Mouse (Mus musculus) bone marrow, adult 2 months (tissue): ENCODE measurements around the gene Zfp451. TPM values are rescaled to one million over a fixed set of nuclear protein-coding genes. Genes with fewer than 3 reads are reported as not detected.

Experiments
- H3K27ac ChIP-seq: fragments of 200-500 bp; 2 replicates; pipeline ENCODE4 v1.5.1; 2012; ENCODE audit warnings: low read depth, mild to moderate bottlenecking, control low read depth, inconsistent platforms, low read length; ENCODE audit not compliant: control insufficient read depth, poor library complexity, insufficient read depth
- H3K4me1 ChIP-seq: fragments of 200-500 bp; 2 replicates; pipeline ENCODE4 v1.6.1; 2011; ENCODE audit warnings: low read length; ENCODE audit not compliant: control insufficient read depth, insufficient read depth
- H3K4me3 ChIP-seq: fragments of 200-500 bp; replicated peaks from 2 replicates; pipeline ENCODE3; 2011; ENCODE audit warnings: mild to moderate bottlenecking, low read depth, low read length, control low read depth; ENCODE audit not compliant: control insufficient read depth
- CTCF ChIP-seq: fragments of 200-500 bp; IDR thresholded peaks from 2 replicates; pipeline ENCODE4 v1.5.1; 2011; ENCODE audit warnings: low read length, control low read depth; ENCODE audit not compliant: control insufficient read depth, insufficient read depth
- POLR2A ChIP-seq: fragments of 200-500 bp; IDR thresholded peaks from 2 replicates; pipeline ENCODE4 v1.6.1; 2011; ENCODE audit warnings: low read depth, mild to moderate bottlenecking, control low read depth, low read length, borderline replicate concordance; ENCODE audit not compliant: control insufficient read depth
- WGBS: fragments of 180-500 bp; shearing (Covaris S2); methylation state at CpG from one replicate; pipeline ENCODE4 v1.1.7; 2018; 5-methylcytosine and 5-hydroxymethylcytosine counted together
- polyA plus RNA-seq: library from polyadenylated mRNA; stranded (reverse); fragments of >200 nt; gene quantifications from 2 replicates; pipeline ENCODE4 v1.2.4, GENCODE M21; 2011; ENCODE audit warnings: low replicate concordance; ENCODE audit not compliant: missing spikeins, insufficient read depth, insufficient read length

Zfp451 gene
- polyA plus RNA-seq, 1 experiment, result 10.7 TPM

- Histone ChIP-seq H3K4me1 (no peaks in the 10 kb centered on the region), H3K4me3 (no peak overlapping the region), H3K27ac (no peak overlapping the region)
- TF ChIP-seq POLR2A (no peak), CTCF (no peak)
- 88% methylated on average over 16 of the region's 16 CpGs for WGBS
Measured at GRCm38 (mm10) chr1:33766520-33767508, 47.6 kb downstream of the Zfp451 start.

GRCm38 (mm10) chr1:33765468-33766080, 48.8 kb downstream of the Zfp451 start:
- WGBS, result 92% methylated on average over 11 of the region's 11 CpGs
- TF ChIP-seq POLR2A, result no peak
- no peak for TF ChIP-seq CTCF
- H3K27ac ChIP-seq, result no peak overlapping the region

DNA sequence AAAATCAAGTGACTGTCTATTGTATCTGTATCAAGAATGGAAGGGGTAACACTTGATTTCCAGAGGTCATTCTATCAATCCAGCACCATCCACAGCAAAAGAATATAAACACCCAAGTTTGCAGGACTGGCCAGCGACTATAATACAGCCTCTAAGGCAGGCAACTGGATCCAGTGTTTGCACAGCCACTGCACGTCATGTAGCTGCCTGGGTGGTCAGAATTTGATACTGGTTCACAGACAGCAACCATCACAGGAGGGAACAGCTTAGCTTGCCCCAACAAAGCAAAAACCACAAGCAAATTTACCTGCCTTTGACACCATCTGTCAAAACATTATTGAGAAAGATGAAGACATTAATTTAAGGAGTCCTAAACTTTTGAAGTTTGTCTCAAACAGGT, 50.6 kb downstream of the Zfp451 start:
- no peak for TF ChIP-seq CTCF
- no peak for TF ChIP-seq POLR2A
- no peaks in the 10 kb centered on the region for H3K4me1 ChIP-seq
- no peak overlapping the region for H3K27ac ChIP-seq
- no peak overlapping the region for H3K4me3 ChIP-seq
- 87% methylated on average over 2 of the region's 2 CpGs for WGBS

More at GRCm38 (mm10) chr1:33765468-33766080, 48.8 kb downstream of the Zfp451 start:
- no peak overlapping the region for H3K4me3 ChIP-seq
- H3K4me1 ChIP-seq, result no peaks in the 10 kb centered on the region

GRCm38 (mm10) chr1:33758488-33758887, 55.9 kb downstream of the Zfp451 start:
- Histone ChIP-seq H3K27ac (no peak overlapping the region; the same call in 1 of the 2 replicates), H3K4me1 (peaks cover 2% of the 10 kb centered on the region; the same call in 1 of the 2 replicates), H3K4me3 (no peak overlapping the region)
- WGBS, result 30% methylated on average over 4 of the region's 4 CpGs
- TF ChIP-seq CTCF, result no peak
- no peak for TF ChIP-seq POLR2A

DNA sequence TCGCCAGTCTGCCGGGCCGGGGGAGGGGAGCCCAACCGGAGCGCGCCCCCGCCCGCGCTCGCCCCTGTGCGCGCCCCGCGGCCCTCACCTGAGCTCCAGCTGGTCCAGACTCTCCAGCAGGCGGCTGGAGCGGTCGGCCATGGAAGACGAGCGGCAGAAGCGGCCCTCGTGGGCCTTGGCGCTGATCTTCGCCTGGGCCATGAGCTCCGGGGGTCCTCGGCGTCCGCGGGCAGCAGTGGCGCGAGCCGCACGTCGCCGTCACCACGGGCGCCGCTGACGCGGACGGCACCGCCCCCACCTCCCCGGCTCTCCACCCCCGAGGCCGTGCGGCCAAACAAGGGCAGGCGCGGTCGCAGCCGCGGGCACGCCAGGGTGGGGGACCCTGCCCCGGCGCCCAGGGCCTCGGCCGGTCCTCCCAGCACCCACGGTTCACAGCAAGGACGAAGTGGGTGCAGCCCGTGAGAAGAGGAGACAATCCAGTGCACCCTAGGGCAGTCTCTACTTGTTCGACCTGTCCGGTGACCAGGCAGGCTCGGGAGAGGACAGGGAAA, 56.8 kb downstream of the Zfp451 start, which contains the start of gene Bag2:
Bag2 (minus strand) TSS at position 305 of the 551 bp plus-strand sequence.
- peaks cover 2% of the 10 kb centered on the region; the same call in 1 of the 2 replicates for H3K4me1 ChIP-seq
- H3K4me3 ChIP-seq, result peak within 1 kb of the TSS; percentile 56
- TF ChIP-seq POLR2A (peak; percentile 40; the same call in 1 of the 2 replicates), CTCF (no peak)
- peak within 1 kb of the TSS; percentile 41 for H3K27ac ChIP-seq
- WGBS, result 1% methylated on average over 54 of the region's 61 CpGs

DNA sequence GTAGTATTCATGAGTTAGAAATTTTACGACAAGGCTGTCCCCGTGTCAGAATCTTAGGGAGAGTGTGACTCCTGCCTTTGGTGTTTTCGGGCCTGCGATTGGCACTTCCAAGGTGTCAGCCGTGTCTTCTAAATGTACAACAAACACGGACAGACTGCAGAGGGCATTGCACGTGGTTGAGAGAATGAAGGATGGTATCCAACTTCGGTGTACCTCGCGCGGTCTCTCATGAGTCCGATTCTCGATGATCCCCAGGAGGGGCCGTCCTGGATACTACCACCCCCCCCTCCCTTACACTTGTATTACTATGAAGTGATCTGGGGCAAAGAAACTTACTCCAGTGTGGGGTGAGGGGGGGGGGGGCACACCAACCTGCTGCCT, 57.4 kb downstream of the Zfp451 start:
- no peak for TF ChIP-seq CTCF
- no peak for TF ChIP-seq POLR2A
- peaks cover 2% of the 10 kb centered on the region; the same call in 1 of the 2 replicates for H3K4me1 ChIP-seq
- H3K4me3 ChIP-seq, result peak overlapping the region; percentile 56
- WGBS, result 1% methylated on average over 14 of the region's 14 CpGs
- peak overlapping the region; percentile 31 for H3K27ac ChIP-seq

DNA sequence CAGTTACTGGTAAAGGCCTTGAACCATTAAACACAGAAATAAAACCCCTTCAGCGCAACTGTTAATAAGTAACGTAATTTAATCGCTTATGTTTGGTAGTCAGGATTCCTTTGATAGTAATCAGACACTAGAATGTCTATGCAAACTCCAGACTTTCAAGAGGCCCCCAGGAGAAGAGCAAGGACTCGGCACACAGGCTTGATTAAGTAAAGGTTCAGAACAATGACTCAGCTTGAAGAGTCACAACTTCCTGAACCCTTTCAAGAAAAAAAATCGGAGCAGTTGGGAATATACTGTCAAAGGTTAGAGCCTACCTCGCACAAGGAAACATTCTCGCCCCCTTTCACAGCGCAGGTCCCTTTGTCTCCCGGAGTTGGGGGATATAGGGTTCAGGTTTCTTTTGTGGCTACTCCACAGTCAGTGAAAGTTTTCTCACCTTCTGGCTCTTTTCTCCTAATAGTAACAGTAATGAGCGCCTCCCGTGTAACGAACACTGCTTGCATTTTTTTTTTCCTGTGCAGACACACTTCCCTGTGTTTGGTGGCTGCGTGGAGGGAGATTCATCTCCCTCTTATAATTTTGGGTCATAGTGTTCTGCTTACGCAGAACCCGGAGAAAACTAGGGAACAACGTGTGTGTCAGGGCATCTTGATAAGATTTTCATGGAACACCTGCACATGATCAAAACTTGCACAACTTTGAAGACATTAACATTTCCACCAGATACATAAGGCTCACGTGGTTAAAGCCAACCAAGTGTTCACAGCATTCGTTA, 58.0 kb downstream of the Zfp451 start:
- no peak for TF ChIP-seq CTCF
- TF ChIP-seq POLR2A, result no peak
- peaks cover 2% of the 10 kb centered on the region; the same call in 1 of the 2 replicates for H3K4me1 ChIP-seq
- H3K4me3 ChIP-seq, result peak overlapping the region; percentile 56
- H3K27ac ChIP-seq, result peak overlapping the region; percentile 41
- WGBS, result 18% methylated on average over 18 of the region's 18 CpGs

- WGBS, result 63% methylated on average over 7 of the region's 7 CpGs
- no peak overlapping the region for H3K4me3 ChIP-seq
Measured at GRCm38 (mm10) chr1:33755799-33756198, 58.6 kb downstream of the Zfp451 start.

More at GRCm38 (mm10) chr1:33755799-33756198, 58.6 kb downstream of the Zfp451 start:
- Histone ChIP-seq H3K27ac (no peak overlapping the region), H3K4me1 (peaks cover 2% of the 10 kb centered on the region; the same call in 1 of the 2 replicates)
- TF ChIP-seq POLR2A, result no peak
- no peak for TF ChIP-seq CTCF
